Mouse (Mus musculus) limb, embryonic 13.5 days (tissue): ENCODE results near the gene Bnc2. TPM values are rescaled to one million over a fixed set of nuclear protein-coding genes. Genes with fewer than 3 reads are reported as not detected.

ENCODE experiments used
- ATAC-seq: fragments of 200-750 bp; cut with Nextera tagmentation; 2 replicates; pipeline ENCODE4 v1.8.0; 2017; ENCODE audit warnings: low read depth, moderate number of reproducible peaks, moderate TSS enrichment; ENCODE audit not compliant: low FRiP score
- H3K27ac ChIP-seq: fragments of 300-500 bp; sonication (generic); 2 replicates; pipeline ENCODE4 v1.5.1; 2015; ENCODE audit warnings: inconsistent platforms, mild to moderate bottlenecking, moderate library complexity
- H3K27me3 ChIP-seq: fragments of 300-500 bp; sonication (generic); 2 replicates; pipeline ENCODE4 v1.6.1; 2015; ENCODE audit warnings: mild to moderate bottlenecking, inconsistent platforms
- H3K36me3 ChIP-seq: fragments of 300-500 bp; sonication (generic); 2 replicates; pipeline ENCODE4 v1.6.1; 2015; ENCODE audit warnings: inconsistent platforms, mild to moderate bottlenecking, moderate library complexity
- H3K4me1 ChIP-seq: fragments of 300-500 bp; sonication (generic); 2 replicates; pipeline ENCODE4 v1.6.1; 2015; ENCODE audit warnings: inconsistent platforms
- H3K4me2 ChIP-seq: fragments of 300-500 bp; sonication (generic); replicated peaks from 2 replicates; pipeline ENCODE4 v1.6.1; 2015; ENCODE audit warnings: inconsistent platforms, mild to moderate bottlenecking, moderate library complexity
- H3K4me3 ChIP-seq: fragments of 300-500 bp; sonication (generic); 2 replicates; pipeline ENCODE4 v1.5.1; 2015; ENCODE audit warnings: moderate library complexity, mild to moderate bottlenecking, inconsistent platforms
- H3K9ac ChIP-seq: fragments of 300-500 bp; sonication (generic); 2 replicates; pipeline ENCODE4 v1.6.1; 2015; ENCODE audit warnings: mild to moderate bottlenecking, inconsistent platforms
- H3K9me3 ChIP-seq: fragments of 300-500 bp; sonication (generic); 2 replicates; pipeline ENCODE4 v1.6.1; 2016; ENCODE audit warnings: inconsistent platforms
- WGBS: fragments of 180-500 bp; shearing (Covaris S2); methylation state at CpG from one replicate; pipeline ENCODE4 v1.1.7; 2015; 5-methylcytosine and 5-hydroxymethylcytosine counted together
- polyA plus RNA-seq: library from polyadenylated mRNA; unstranded; fragments of >200 nt; fragmentation: Nextera tagmentation; extraction: Ambion mirVana; gene quantifications from 2 replicates; pipeline ENCODE4 v1.2.1, GENCODE M21; 2015

Gene Bnc2
- polyA plus RNA-seq, 1 experiment from 2014 or later: 38.7 TPM

GRCm38 (mm10) chr4:84498469-84498868 is 176.6 kb downstream of the Bnc2 start:
- Histone ChIP-seq H3K4me1 (peaks cover 43% of the 10 kb centered on the region), H3K9me3 (no peaks in the 10 kb centered on the region), H3K4me2 (no peak overlapping the region), H3K9ac (no peak overlapping the region), H3K27me3 (no peaks in the 10 kb centered on the region), H3K27ac (no peak overlapping the region), H3K36me3 (no peaks in the 10 kb centered on the region), H3K4me3 (no peak overlapping the region)
- ATAC-seq: no peak
- WGBS: 92% methylated on average over 6 of the region's 6 CpGs

DNA sequence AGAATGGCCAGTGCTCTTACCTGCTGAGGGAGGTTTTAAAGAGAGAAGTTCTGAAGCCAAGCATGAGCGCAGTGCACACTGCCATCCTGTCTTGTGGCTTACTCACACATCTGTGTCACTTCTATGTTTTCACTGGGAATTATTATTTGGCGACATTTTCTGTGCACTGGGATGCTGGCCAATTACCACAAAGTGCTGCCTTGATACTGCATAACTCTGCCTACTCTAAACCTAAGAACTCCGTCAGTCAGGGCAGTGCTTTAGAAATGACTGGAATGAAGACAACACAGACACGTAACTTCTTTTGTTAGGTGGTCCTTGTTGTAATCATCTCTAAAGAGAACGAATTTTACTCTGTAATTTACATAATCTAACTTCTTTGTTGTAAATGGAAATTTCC is 186.8 kb downstream of the Bnc2 start:
- no peak overlapping the region for H3K4me2 ChIP-seq
- WGBS: 57% methylated on average over 5 of the region's 5 CpGs
- peaks cover 3% of the 10 kb centered on the region; the same call in 1 of the 2 replicates for H3K4me1 ChIP-seq

DNA sequence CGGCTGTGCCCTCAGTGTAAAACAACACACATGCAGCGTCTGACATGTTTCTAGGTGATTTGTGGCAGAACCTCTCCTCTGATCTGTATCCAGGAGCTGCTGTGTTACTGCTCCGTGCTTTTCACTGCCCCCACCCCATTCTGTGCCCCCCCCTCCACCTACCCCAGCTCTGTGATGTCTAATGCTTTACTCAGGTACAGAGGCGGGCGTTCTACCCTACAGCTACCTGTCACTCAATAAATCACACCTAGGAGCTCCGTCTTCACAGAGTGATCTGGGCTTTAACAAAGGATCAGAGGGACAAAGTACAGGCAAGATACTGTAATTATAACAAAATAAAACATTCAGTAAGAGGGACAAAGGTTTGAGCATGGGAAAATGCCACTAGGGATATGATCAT is 192.4 kb downstream of the Bnc2 start:
- Histone ChIP-seq H3K36me3 (no peaks in the 10 kb centered on the region), H3K4me1 (peaks cover 14% of the 10 kb centered on the region; the same call in 1 of the 2 replicates), H3K9me3 (no peaks in the 10 kb centered on the region), H3K9ac (no peak overlapping the region), H3K27ac (no peak overlapping the region), H3K27me3 (no peaks in the 10 kb centered on the region), H3K4me2 (no peak overlapping the region), H3K4me3 (no peak overlapping the region)
- ATAC-seq: no peak
- 39% methylated on average over 6 of the region's 6 CpGs for WGBS

More for the DNA sequence above, 186.8 kb downstream of the Bnc2 start:
- Histone ChIP-seq H3K9ac (no peak overlapping the region), H3K27ac (no peak overlapping the region), H3K9me3 (no peaks in the 10 kb centered on the region), H3K4me3 (no peak overlapping the region), H3K36me3 (no peaks in the 10 kb centered on the region), H3K27me3 (no peaks in the 10 kb centered on the region)
- no peak for ATAC-seq

- 62% methylated on average over 2 of the region's 2 CpGs for WGBS
- Histone ChIP-seq H3K9me3 (no peaks in the 10 kb centered on the region), H3K27ac (no peak overlapping the region), H3K36me3 (no peaks in the 10 kb centered on the region), H3K9ac (no peak overlapping the region), H3K4me1 (peaks cover 7% of the 10 kb centered on the region), H3K4me2 (no peak overlapping the region), H3K27me3 (no peaks in the 10 kb centered on the region), H3K4me3 (no peak overlapping the region)
- ATAC-seq: no peak
These were observed 202.4 kb downstream of the Bnc2 start for GRCm38 (mm10) chr4:84472643-84473042.

- Histone ChIP-seq H3K9me3 (no peaks in the 10 kb centered on the region), H3K27me3 (no peaks in the 10 kb centered on the region), H3K27ac (no peak overlapping the region), H3K4me3 (no peak overlapping the region), H3K36me3 (no peaks in the 10 kb centered on the region), H3K4me1 (peaks cover 10% of the 10 kb centered on the region), H3K9ac (no peak overlapping the region), H3K4me2 (no peak overlapping the region)
- ATAC-seq: no peak
- 87% methylated on average over 6 of the region's 6 CpGs for WGBS
These were observed 204.8 kb downstream of the Bnc2 start for GRCm38 (mm10) chr4:84470106-84470885.

DNA sequence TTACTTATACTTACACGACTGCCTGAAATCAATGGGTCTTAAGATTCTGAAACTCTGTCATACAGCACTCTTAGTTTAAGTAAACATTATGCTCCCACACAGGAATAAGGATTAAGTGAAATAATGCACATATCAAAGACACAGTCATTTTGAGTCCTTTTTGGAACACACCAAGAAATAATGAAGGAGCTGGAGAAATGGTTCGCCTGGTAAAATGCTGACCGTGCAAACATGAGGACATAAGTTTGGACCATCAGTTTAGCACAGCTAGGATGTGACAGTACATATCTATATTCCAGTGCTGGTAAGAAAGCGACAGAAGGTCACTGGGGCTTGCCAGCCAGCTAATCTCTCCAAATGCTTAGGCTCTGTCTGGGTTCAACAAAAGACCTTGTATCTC is 205.7 kb downstream of the Bnc2 start:
- no peak for ATAC-seq
- Histone ChIP-seq H3K27me3 (no peaks in the 10 kb centered on the region), H3K4me2 (no peak overlapping the region), H3K4me1 (peaks cover 10% of the 10 kb centered on the region), H3K9me3 (no peaks in the 10 kb centered on the region), H3K9ac (no peak overlapping the region), H3K27ac (no peak overlapping the region), H3K36me3 (no peaks in the 10 kb centered on the region), H3K4me3 (no peak overlapping the region)
- 88% methylated on average over 4 of the region's 4 CpGs for WGBS

GRCm38 (mm10) chr4:84467722-84468121 is 207.4 kb downstream of the Bnc2 start:
- H3K27ac ChIP-seq: no peak overlapping the region

DNA sequence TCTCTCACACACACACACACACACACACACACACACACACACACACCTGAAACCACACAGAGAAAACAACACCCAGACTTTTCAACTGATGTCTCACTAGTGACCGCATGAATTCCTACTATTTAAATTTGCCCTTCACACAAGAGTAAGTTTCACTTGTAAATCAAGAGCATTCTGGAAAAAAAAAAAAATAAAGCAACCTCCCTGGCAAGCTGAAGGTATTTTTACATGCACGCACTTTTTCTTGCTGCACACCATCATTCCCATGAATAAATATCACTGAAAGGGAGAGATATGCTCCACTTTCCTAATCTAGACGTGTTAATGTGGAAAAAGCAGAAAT is 216.9 kb downstream of the Bnc2 start:
- WGBS: 46% methylated on average over 3 of the region's 3 CpGs
- no peaks in the 10 kb centered on the region for H3K27me3 ChIP-seq
- peaks cover 50% of the 10 kb centered on the region for H3K4me1 ChIP-seq
- peak overlapping the region; percentile 75 for H3K27ac ChIP-seq
- H3K9ac ChIP-seq: no peak overlapping the region
- H3K4me2 ChIP-seq: no peak overlapping the region
- no peak for ATAC-seq
- H3K4me3 ChIP-seq: no peak overlapping the region
- H3K9me3 ChIP-seq: no peaks in the 10 kb centered on the region
- no peaks in the 10 kb centered on the region for H3K36me3 ChIP-seq

More at GRCm38 (mm10) chr4:84467722-84468121, 207.4 kb downstream of the Bnc2 start:
- Histone ChIP-seq H3K36me3 (no peaks in the 10 kb centered on the region), H3K4me3 (no peak overlapping the region), H3K4me2 (no peak overlapping the region), H3K4me1 (peaks cover 10% of the 10 kb centered on the region), H3K27me3 (no peaks in the 10 kb centered on the region), H3K9me3 (no peaks in the 10 kb centered on the region), H3K9ac (no peak overlapping the region)
- no peak for ATAC-seq
- 42% methylated on average over 3 of the region's 3 CpGs for WGBS

DNA sequence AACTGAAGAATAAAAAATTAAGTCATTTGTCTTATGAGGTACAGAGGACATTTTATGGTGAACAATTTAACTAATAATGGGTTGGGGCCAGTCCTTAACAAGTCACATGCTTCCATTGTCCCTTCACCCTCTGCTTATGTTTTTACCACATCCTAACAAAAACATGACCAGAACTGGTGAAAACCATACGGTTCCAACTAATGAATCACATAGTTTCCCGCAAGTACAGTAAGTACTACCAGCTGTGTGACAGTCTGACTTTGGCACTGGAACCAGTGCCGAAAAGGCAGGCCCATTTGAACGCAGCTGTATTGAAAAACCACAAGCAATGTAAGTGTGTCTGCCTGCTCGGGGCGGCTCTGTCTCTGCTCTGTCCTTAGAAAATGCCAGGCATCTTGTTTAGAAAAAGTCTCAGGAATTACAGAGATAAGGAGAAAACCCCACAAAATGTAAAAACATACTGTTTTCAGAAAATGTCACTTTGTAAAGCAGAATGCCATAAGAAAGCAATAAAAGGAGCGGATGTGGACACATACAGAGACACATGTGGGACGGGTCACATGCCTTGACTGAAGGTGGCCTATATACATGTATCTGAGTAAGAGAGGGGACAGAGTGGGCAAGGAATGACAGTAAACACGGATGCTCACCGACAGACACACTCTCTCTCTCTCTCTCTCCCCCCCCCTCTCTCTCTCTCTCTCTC is 217.4 kb downstream of the Bnc2 start:
- H3K4me1 ChIP-seq: peaks cover 54% of the 10 kb centered on the region
- no peak overlapping the region for H3K9ac ChIP-seq
- peak; percentile 87 for ATAC-seq
- no peaks in the 10 kb centered on the region for H3K36me3 ChIP-seq
- no peaks in the 10 kb centered on the region for H3K9me3 ChIP-seq
- WGBS: 16% methylated on average over 9 of the region's 10 CpGs
- H3K27me3 ChIP-seq: no peaks in the 10 kb centered on the region
- H3K4me2 ChIP-seq: peak overlapping the region; percentile 38
- H3K27ac ChIP-seq: peak overlapping the region; percentile 75
- no peak overlapping the region for H3K4me3 ChIP-seq

GRCm38 (mm10) chr4:84456853-84457249 is 218.2 kb downstream of the Bnc2 start:
- Histone ChIP-seq H3K36me3 (no peaks in the 10 kb centered on the region), H3K9me3 (no peaks in the 10 kb centered on the region), H3K27me3 (no peaks in the 10 kb centered on the region), H3K4me3 (no peak overlapping the region; the same call in 1 of the 2 replicates), H3K4me2 (peak overlapping the region; percentile 50), H3K4me1 (peaks cover 55% of the 10 kb centered on the region), H3K9ac (no peak overlapping the region), H3K27ac (peak overlapping the region; percentile 68)
- peak; percentile 51; the same call in 1 of the 2 replicates for ATAC-seq
- WGBS: 25% methylated on average over 5 of the region's 5 CpGs

DNA sequence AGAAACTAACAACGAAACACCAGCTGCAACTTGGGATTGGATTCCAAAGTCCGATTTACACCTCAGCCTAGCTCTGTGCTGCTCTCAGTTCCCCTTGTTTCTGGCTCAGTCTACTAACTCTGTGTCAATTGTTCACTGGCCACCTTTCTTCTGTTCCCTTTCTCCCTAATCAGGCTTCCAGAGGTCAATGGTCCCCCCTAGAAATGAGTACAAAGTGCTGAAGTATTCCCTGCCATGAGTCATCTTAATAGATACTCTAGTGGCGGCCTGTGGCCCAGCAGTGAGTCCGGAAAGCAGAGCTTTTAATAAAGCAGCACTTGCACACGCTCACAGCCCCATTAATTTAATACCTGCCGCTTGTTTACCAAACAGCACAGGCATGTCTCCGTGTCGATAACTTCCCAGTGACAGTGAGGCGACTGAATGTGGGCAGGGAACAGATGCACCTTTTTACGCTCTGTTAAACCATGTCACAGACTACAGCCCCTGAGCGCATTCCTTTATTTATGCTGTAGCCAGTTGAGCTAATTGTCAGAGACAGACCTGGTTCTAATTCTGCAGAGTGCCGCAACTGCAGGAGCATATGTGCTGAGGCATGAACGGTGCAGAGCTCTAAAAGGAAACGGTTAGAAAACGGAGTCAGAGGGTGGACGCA is 218.8 kb downstream of the Bnc2 start:
- Histone ChIP-seq H3K27me3 (no peaks in the 10 kb centered on the region), H3K36me3 (no peaks in the 10 kb centered on the region), H3K4me2 (peak overlapping the region; percentile 50), H3K4me3 (no peak overlapping the region; the same call in 1 of the 2 replicates), H3K9me3 (no peaks in the 10 kb centered on the region), H3K4me1 (peaks cover 55% of the 10 kb centered on the region), H3K27ac (peak overlapping the region; percentile 68; the same call in 1 of the 2 replicates), H3K9ac (no peak overlapping the region)
- ATAC-seq: 0 out of 2 replicates have a peak, but pooled peaks have one; percentile 15
- 13% methylated on average over 16 of the region's 16 CpGs for WGBS

DNA sequence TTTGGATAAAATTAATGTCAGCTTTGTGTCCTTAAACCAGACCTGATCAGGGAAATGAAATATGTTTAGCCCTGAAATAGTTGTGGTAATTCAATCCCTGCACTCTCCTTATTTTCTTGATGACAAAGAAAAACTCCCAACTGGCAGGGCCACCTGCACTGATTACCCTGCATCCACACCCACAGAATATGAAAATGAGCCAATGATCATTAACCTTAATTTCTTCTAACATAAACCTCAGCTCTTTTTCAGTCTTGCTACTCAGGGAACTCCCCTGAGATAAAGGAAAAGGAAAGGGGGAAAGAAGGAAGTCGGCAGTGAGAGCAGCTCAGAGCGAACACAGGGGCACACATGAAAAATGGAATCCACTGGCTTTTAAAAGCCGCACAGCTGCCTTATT is 220.6 kb downstream of the Bnc2 start:
- no peak for ATAC-seq
- peaks cover 66% of the 10 kb centered on the region for H3K4me1 ChIP-seq
- H3K27me3 ChIP-seq: no peaks in the 10 kb centered on the region
- H3K9ac ChIP-seq: no peak overlapping the region
- no peak overlapping the region for H3K4me3 ChIP-seq
- WGBS: 21% methylated on average over 3 of the region's 3 CpGs
- H3K9me3 ChIP-seq: no peaks in the 10 kb centered on the region
- peak overlapping the region; percentile 34; the same call in 1 of the 2 replicates for H3K27ac ChIP-seq
- no peaks in the 10 kb centered on the region for H3K36me3 ChIP-seq
- H3K4me2 ChIP-seq: no peak overlapping the region
